Mouse (Mus musculus) G1E (cell line): Measurements from ENCODE around the gene Clcn3. TPM values are rescaled to one million over a fixed set of nuclear protein-coding genes. Genes with fewer than 3 reads are reported as not detected.
A peak's percentile ranks its signal among the peaks of the same experiment; 100 is the strongest.

ENCODE experiments used
- ATAC-seq: 2 replicates; pipeline ENCODE4 v1.8.0; 2016; ENCODE audit warnings: mild to moderate bottlenecking; ENCODE audit not compliant: insufficient number of reproducible peaks, poor library complexity, low FRiP score, severe bottlenecking; ENCODE audit errors: extremely low read depth
- DNase-seq: peaks from one replicate; pipeline ENCODE4 v3.0.0; 2012; ENCODE audit warnings: low spot score
- H3K27me3 ChIP-seq: 2 replicates; pipeline ENCODE4 v1.6.1; 2012; ENCODE audit warnings: mild to moderate bottlenecking, low read length, inconsistent platforms; ENCODE audit not compliant: insufficient read depth
- H3K36me3 ChIP-seq: replicated peaks from 2 replicates; pipeline ENCODE3; 2012; ENCODE audit warnings: mild to moderate bottlenecking, inconsistent platforms
- H3K4me1 ChIP-seq: 2 replicates; pipeline ENCODE4 v1.6.1; 2012; ENCODE audit warnings: low read depth, low read length, inconsistent platforms, mixed read lengths; ENCODE audit not compliant: insufficient read depth
- H3K4me3 ChIP-seq: 2 replicates; pipeline ENCODE4 v1.5.1; 2012; ENCODE audit warnings: low read depth, mild to moderate bottlenecking, inconsistent platforms, low read length, moderate library complexity, mixed read lengths
- H3K9me3 ChIP-seq: replicated peaks from 2 replicates; pipeline ENCODE4 v1.6.1; 2012; ENCODE audit warnings: inconsistent platforms
- CTCF ChIP-seq: IDR thresholded peaks from 2 replicates; pipeline ENCODE4 v1.5.1; 2012; ENCODE audit warnings: low read depth, low read length, inconsistent platforms, mixed read lengths
- GATA1 ChIP-seq: IDR thresholded peaks from 2 replicates; pipeline ENCODE4 v1.6.1; 2012; ENCODE audit warnings: borderline replicate concordance, low read length, inconsistent platforms, mixed read lengths
- GATA2 ChIP-seq: IDR thresholded peaks from 2 replicates; pipeline ENCODE4 v1.6.1; 2012; ENCODE audit warnings: low read depth, low read length, inconsistent platforms, borderline replicate concordance
- POLR2AphosphoS5 ChIP-seq: IDR thresholded peaks from 2 replicates; pipeline ENCODE4 v1.6.1; 2012; ENCODE audit warnings: low read depth, low read length, inconsistent platforms; ENCODE audit not compliant: insufficient replicate concordance
- TAL1 ChIP-seq: conservative IDR thresholded peaks from 2 replicates; pipeline ENCODE4 v1.6.1; 2012; ENCODE audit warnings: low read depth, low read length, inconsistent platforms, mixed read lengths
- polyA plus RNA-seq: library from polyadenylated mRNA; stranded (reverse); fragments of >175 nt; gene quantifications from 2 replicates; pipeline ENCODE4 v1.2.3, GENCODE M21; 2012
- total RNA-seq, 2 experiments: library from RNA; stranded (forward) in 1 of 2; stranded (reverse) in 1 of 2; fragments of 200-1000 nt in 1 of 2; fragments of >200 nt in 1 of 2; fragmentation: Nextera tagmentation in 1 of 2; gene quantifications; 2 replicates each; pipeline ENCODE4 v1.2.3; 2014 to 2017

Gene Clcn3
- total and polyA plus RNA-seq, 3 experiments: 18.0 to 215 (median 147) TPM

GRCm38 (mm10) chr8:60962763-60963162 lies 20.3 kb downstream of the Clcn3 start:
- H3K4me1 ChIP-seq: peaks cover 62% of the 10 kb centered on the region

GRCm38 (mm10) chr8:60956847-60957246 lies 26.3 kb downstream of the Clcn3 start:
- DNase-seq: no peak
- TF ChIP-seq GATA2: no peak
- TF ChIP-seq GATA1: no peak
- no peak for TF ChIP-seq CTCF
- no peak for TF ChIP-seq POLR2AphosphoS5
- no peak for TF ChIP-seq TAL1
- Histone ChIP-seq H3K9me3 (no peaks in the 10 kb centered on the region), H3K4me1 (peaks cover 51% of the 10 kb centered on the region), H3K4me3 (peak overlapping the region; percentile 15; the same call in 1 of the 2 replicates), H3K27me3 (no peaks in the 10 kb centered on the region), H3K36me3 (peaks cover 2% of the 10 kb centered on the region)
- peak; percentile 31 for ATAC-seq

More at GRCm38 (mm10) chr8:60962763-60963162, 20.3 kb downstream of the Clcn3 start:
- TF ChIP-seq GATA1 (no peak), CTCF (no peak), POLR2AphosphoS5 (no peak), GATA2 (no peak), TAL1 (no peak)
- Histone ChIP-seq H3K36me3 (peaks cover 7% of the 10 kb centered on the region), H3K27me3 (no peaks in the 10 kb centered on the region), H3K4me3 (no peak overlapping the region), H3K9me3 (no peaks in the 10 kb centered on the region)
- DNase-seq (no peak), ATAC-seq (no peak)

GRCm38 (mm10) chr8:60954281-60955014 lies 28.7 kb downstream of the Clcn3 start:
- peaks cover 5% of the 10 kb centered on the region for H3K36me3 ChIP-seq
- DNase-seq: no peak

GRCm38 (mm10) chr8:60952803-60953202 lies 30.3 kb downstream of the Clcn3 start:
- no peak for ATAC-seq
- H3K27me3 ChIP-seq: no peaks in the 10 kb centered on the region
- peaks cover 62% of the 10 kb centered on the region for H3K4me1 ChIP-seq
- no peak overlapping the region for H3K4me3 ChIP-seq
- H3K36me3 ChIP-seq: peaks cover 5% of the 10 kb centered on the region
- H3K9me3 ChIP-seq: no peaks in the 10 kb centered on the region
- no peak for DNase-seq
- TF ChIP-seq GATA2 (no peak), CTCF (no peak), POLR2AphosphoS5 (no peak), GATA1 (no peak), TAL1 (no peak)

More at GRCm38 (mm10) chr8:60954281-60955014, 28.7 kb downstream of the Clcn3 start:
- ATAC-seq: peak; percentile 86
- H3K4me3 ChIP-seq: peak overlapping the region; percentile 71
- H3K27me3 ChIP-seq: no peaks in the 10 kb centered on the region
- no peaks in the 10 kb centered on the region for H3K9me3 ChIP-seq
- TF ChIP-seq GATA1 (no peak), TAL1 (peak; percentile 79), POLR2AphosphoS5 (no peak), GATA2 (0 out of 2 replicates have a peak, but pooled peaks have one; percentile 30), CTCF (no peak)
- H3K4me1 ChIP-seq: peaks cover 59% of the 10 kb centered on the region

GRCm38 (mm10) chr8:60951757-60952156 lies 31.3 kb downstream of the Clcn3 start:
- no peak overlapping the region for H3K4me3 ChIP-seq
- H3K36me3 ChIP-seq: peaks cover 5% of the 10 kb centered on the region
- no peaks in the 10 kb centered on the region for H3K27me3 ChIP-seq
- DNase-seq: no peak
- ATAC-seq: no peak
- H3K4me1 ChIP-seq: peaks cover 55% of the 10 kb centered on the region
- TF ChIP-seq GATA2: no peak
- TF ChIP-seq GATA1: no peak
- no peak for TF ChIP-seq CTCF
- TF ChIP-seq TAL1: no peak
- TF ChIP-seq POLR2AphosphoS5: no peak
- H3K9me3 ChIP-seq: no peaks in the 10 kb centered on the region

GRCm38 (mm10) chr8:60951271-60951670 lies 31.8 kb downstream of the Clcn3 start:
- Histone ChIP-seq H3K36me3 (peaks cover 5% of the 10 kb centered on the region), H3K9me3 (no peaks in the 10 kb centered on the region), H3K4me1 (peaks cover 50% of the 10 kb centered on the region), H3K4me3 (no peak overlapping the region), H3K27me3 (no peaks in the 10 kb centered on the region)
- no peak for DNase-seq
- TF ChIP-seq POLR2AphosphoS5 (no peak), GATA2 (no peak), GATA1 (no peak), CTCF (no peak), TAL1 (no peak)
- ATAC-seq: no peak
